ENCODE assay signal across 8 mouse cellular contexts in the genomic region with DNA sequence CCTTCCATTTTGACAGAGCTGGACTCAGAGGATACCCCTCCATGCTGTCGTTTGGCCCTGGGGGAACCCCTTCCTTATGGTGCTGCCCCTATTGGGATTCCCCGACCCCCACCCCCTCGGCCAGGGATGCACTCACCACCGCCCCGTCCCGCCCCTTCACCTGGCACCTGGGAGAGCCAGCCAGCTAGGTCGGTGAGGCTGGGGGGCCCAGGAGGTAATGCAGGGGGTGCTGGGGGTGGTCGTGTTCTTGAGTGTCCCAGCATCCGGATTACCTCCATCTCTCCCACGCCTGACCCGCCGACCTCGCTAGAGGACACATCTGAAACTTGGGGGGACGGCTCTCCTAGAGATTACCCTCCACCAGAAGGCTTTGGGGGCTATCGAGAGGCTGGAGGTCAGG. TPM values are rescaled to one million over a fixed set of nuclear protein-coding genes. Genes with fewer than 3 reads are reported as not detected.
A peak's percentile ranks its signal among the peaks of the same experiment; 100 is the strongest.
DNase-seq lines count a peak whose midpoint lies in the region; ATAC-seq and TF ChIP-seq lines count a peak whose summit lies in the region.

No protein-coding gene starts in this region.

- H3K9me3 ChIP-seq in limb, embryonic 15.5 days: no peaks in the 10 kb centered on the region

- no peak for ATAC-seq in limb, embryonic 15.5 days (ENCODE audit: insufficient number of reproducible peaks, low FRiP score, low TSS enrichment, low read depth)
- ATAC-seq in granulocyte monocyte progenitor cell, adult 5-6 weeks (replicated peaks; ENCODE audit: poor library complexity, severe bottlenecking): no peak

- H3K36me3 ChIP-seq in heart, adult 2 months (ENCODE audit: control insufficient read depth, insufficient read depth, low read length): no peaks in the 10 kb centered on the region
- peaks cover 41% of the 10 kb centered on the region for H3K36me3 ChIP-seq in limb, embryonic 15.5 days

- H3K4me3 ChIP-seq in heart, adult 2 months: no peak overlapping the region; the same call in 1 of the 2 replicates
- peak overlapping the region; percentile 72 for H3K4me3 ChIP-seq in limb, embryonic 15.5 days

- peak; percentile 10 to 31 for DNase-seq in heart, adult 2 months
- no peak for DNase-seq in heart, adult 8-10 months (ENCODE audit: low spot score)
- DNase-seq in urinary bladder, postnatal 25 days (ENCODE audit: low spot score): peak; percentile 3
- DNase-seq in urinary bladder, adult 18-20 months (ENCODE audit: low spot score in 2 of 2): no peak
- DNase-seq in layer of hippocampus, adult 11-12 months (ENCODE audit: low spot score): no peak
- DNase-seq in cerebellum, postnatal 36 days: no peak

- WGBS in heart, adult 2 months: 30% methylated on average over 15 of the region's 15 CpGs
- WGBS in limb, embryonic 15.5 days: 3% methylated on average over 15 of the region's 15 CpGs

- intact Hi-C loops in heart, adult 2 months (cut with DNase I): no loop called here

- H3K27ac ChIP-seq in heart, adult 2 months: peak overlapping the region; percentile 38
- H3K27ac ChIP-seq in limb, embryonic 15.5 days: peak overlapping the region; percentile 99

- no peak for TF ChIP-seq CTCF in heart, adult 2 months (IDR thresholded peaks at IDR 0.05)

- no peaks in the 10 kb centered on the region for H3K79me2 ChIP-seq in heart, adult 2 months (replicated peaks; ENCODE audit: control insufficient read depth, insufficient read depth, low read length)

- H3K27me3 ChIP-seq in heart, adult 2 months (ENCODE audit: control insufficient read depth, insufficient read depth, low read length): no peaks in the 10 kb centered on the region
- H3K27me3 ChIP-seq in limb, embryonic 15.5 days: no peaks in the 10 kb centered on the region

- no peak for TF ChIP-seq POLR2A in heart, adult 2 months (IDR thresholded peaks at IDR 0.05; ENCODE audit: insufficient read depth, low read depth, low read length)

- peak overlapping the region; percentile 33; the same call in 1 of the 2 replicates for H3K9ac ChIP-seq in heart, adult 2 months (ENCODE audit: low read depth, low read length)
- peak overlapping the region; percentile 82; the same call in 1 of the 2 replicates for H3K9ac ChIP-seq in limb, embryonic 15.5 days

- H3K4me1 ChIP-seq in heart, adult 2 months (ENCODE audit: control insufficient read depth, insufficient read depth, low read length): peaks cover 3% of the 10 kb centered on the region
- H3K4me1 ChIP-seq in limb, embryonic 15.5 days: peaks cover 49% of the 10 kb centered on the region

- H3K4me2 ChIP-seq in limb, embryonic 15.5 days: peak overlapping the region; percentile 75

- no peak for TF ChIP-seq EP300 in heart, adult 2 months (IDR thresholded peaks at IDR 0.05; ENCODE audit: insufficient read depth, low read depth, low read length)

RNA-seq across cellular contexts. Expression of a gene that starts 3.2 kb away (rescaled TPM):
- 1 to 10 TPM; 3.6 to 5.1 TPM for total RNA-seq in heart, adult 2 months (2021)
- polyA plus RNA-seq in heart, adult 2 months (2012; rRNA removed): 6.0 and 7.3 TPM in 2 replicates
- total RNA-seq in heart, adult 8-10 months (2022): 1 to 10 TPM; 3.3 to 4.2 (median 3.7) TPM
- polyA plus RNA-seq in limb, embryonic 15.5 days (2015; fragmentation: Nextera tagmentation; extraction: Ambion mirVana): 89.3 and 95.9 TPM in 2 replicates
- total RNA-seq in granulocyte monocyte progenitor cell, adult 5-6 weeks (2014; fragmentation: Nextera tagmentation): not detected in 2 replicates
- total RNA-seq in granulocyte monocyte progenitor cell, adult 5-6 weeks (2017): not detected in 2 replicates

RNA-seq across cellular contexts. Expression of a gene that starts 27.7 kb away (rescaled TPM):
- 1 to 10 TPM; 6.2 to 6.8 TPM for total RNA-seq in heart, adult 2 months (2021)
- polyA plus RNA-seq in heart, adult 2 months (2012; rRNA removed): 3.5 and 3.8 TPM in 2 replicates
- 10 to 100 TPM in 1 of 4 experiments, 1 to 10 TPM in 3; 4.4 to 11.5 (median 6.2) TPM for total RNA-seq in heart, adult 8-10 months (2022)
- 21.6 and 25.5 TPM in 2 replicates for polyA plus RNA-seq in limb, embryonic 15.5 days (2015; fragmentation: Nextera tagmentation; extraction: Ambion mirVana)
- total RNA-seq in granulocyte monocyte progenitor cell, adult 5-6 weeks (2014; fragmentation: Nextera tagmentation): 4.1 and 7.6 TPM in 2 replicates
- total RNA-seq in granulocyte monocyte progenitor cell, adult 5-6 weeks (2017): 2.4 and 3.3 TPM in 2 replicates

RNA-seq across cellular contexts. Expression of a gene that starts 37.5 kb away (rescaled TPM):
- total RNA-seq in heart, adult 2 months (2021): 1 to 10 TPM; 2.2 to 2.4 TPM
- 3.5 and 4.1 TPM in 2 replicates for polyA plus RNA-seq in heart, adult 2 months (2012; rRNA removed)
- 1 to 10 TPM; 2.2 to 6.2 (median 3.4) TPM for total RNA-seq in heart, adult 8-10 months (2022)
- polyA plus RNA-seq in limb, embryonic 15.5 days (2015; fragmentation: Nextera tagmentation; extraction: Ambion mirVana): 35.0 and 37.6 TPM in 2 replicates
- total RNA-seq in granulocyte monocyte progenitor cell, adult 5-6 weeks (2014; fragmentation: Nextera tagmentation): 104 and 157 TPM in 2 replicates
- 40.9 and 42.4 TPM in 2 replicates for total RNA-seq in granulocyte monocyte progenitor cell, adult 5-6 weeks (2017)

RNA-seq across cellular contexts. Expression of a gene that starts 42.2 kb away (rescaled TPM):
- total RNA-seq in heart, adult 2 months (2021): 10 to 100 TPM; 16.1 to 20.3 TPM
- polyA plus RNA-seq in heart, adult 2 months (2012; rRNA removed): 36.5 and 40.0 TPM in 2 replicates
- total RNA-seq in heart, adult 8-10 months (2022): 10 to 100 TPM; 13.0 to 22.0 (median 16.4) TPM
- 16.8 and 21.3 TPM in 2 replicates for polyA plus RNA-seq in limb, embryonic 15.5 days (2015; fragmentation: Nextera tagmentation; extraction: Ambion mirVana)
- total RNA-seq in granulocyte monocyte progenitor cell, adult 5-6 weeks (2014; fragmentation: Nextera tagmentation): not detected in 2 replicates
- not detected in 2 replicates for total RNA-seq in granulocyte monocyte progenitor cell, adult 5-6 weeks (2017)

RNA-seq across cellular contexts. Expression of a gene that starts 58.0 kb away (rescaled TPM):
- under 1 TPM in 1 of 2 experiments, not detected in 1; 0.18 TPM for total RNA-seq in heart, adult 2 months (2021)
- 0.06 TPM in 2 replicates for polyA plus RNA-seq in heart, adult 2 months (2012; rRNA removed)
- under 1 TPM in 1 of 4 experiments, not detected in 3; 0.06 TPM for total RNA-seq in heart, adult 8-10 months (2022)
- 0.24 and 0.46 TPM in 2 replicates for polyA plus RNA-seq in limb, embryonic 15.5 days (2015; fragmentation: Nextera tagmentation; extraction: Ambion mirVana)
- total RNA-seq in granulocyte monocyte progenitor cell, adult 5-6 weeks (2014; fragmentation: Nextera tagmentation): not detected in 2 replicates
- not detected in 2 replicates for total RNA-seq in granulocyte monocyte progenitor cell, adult 5-6 weeks (2017)

Comparison
In these comparisons a context has a peak if more than half of its experiments do, and no peak if none do; other contexts are left out.
1. DNase-seq: peak in heart, adult 2 months (2 of 2) and urinary bladder, postnatal 25 days (single experiment); none in heart, adult 8-10 months (single experiment), urinary bladder, adult 18-20 months (0 of 2), layer of hippocampus, adult 11-12 months (single experiment) and cerebellum, postnatal 36 days (0 of 2).
2. RNA of a gene that starts 3.2 kb away (total RNA-seq): 3.6 to 5.1 TPM in heart, adult 2 months and 3.3 to 4.2 TPM in heart, adult 8-10 months; not detected in granulocyte monocyte progenitor cell, adult 5-6 weeks; every median in the first group is over 4 times any median in the second.
3. RNA of a gene that starts 37.5 kb away (total RNA-seq): 40.9 to 157 TPM in granulocyte monocyte progenitor cell, adult 5-6 weeks; 2.2 to 6.2 TPM in heart, adult 8-10 months and 2.2 to 2.4 TPM in heart, adult 2 months; every median in the first group is over 4 times any median in the second.